Mouse (Mus musculus) small intestine, adult 2 months (tissue): ENCODE results near the gene Dnah1. TPM values are rescaled to one million over a fixed set of nuclear protein-coding genes. Genes with fewer than 3 reads are reported as not detected.

Experiments used
- H3K27ac ChIP-seq: fragments of 200-500 bp; 2 replicates; pipeline ENCODE4 v1.5.1; 2012; ENCODE audit warnings: low read depth, low read length, control low read depth, inconsistent platforms; ENCODE audit not compliant: insufficient read depth
- H3K27me3 ChIP-seq: fragments of 200-500 bp; 2 replicates; pipeline ENCODE4 v1.6.1; 2012; ENCODE audit warnings: mild to moderate bottlenecking, moderate library complexity, low read length, inconsistent platforms; ENCODE audit not compliant: control insufficient read depth, insufficient read depth
- H3K36me3 ChIP-seq: fragments of 200-500 bp; 2 replicates; pipeline ENCODE4 v1.6.1; 2012; ENCODE audit warnings: mild to moderate bottlenecking, low read length, control low read depth, inconsistent platforms; ENCODE audit not compliant: control insufficient read depth, insufficient read depth
- H3K4me1 ChIP-seq: fragments of 200-500 bp; 2 replicates; pipeline ENCODE4 v1.6.1; 2012; ENCODE audit warnings: low read length, inconsistent platforms, mixed read lengths; ENCODE audit not compliant: control insufficient read depth, insufficient read depth, insufficient read length
- H3K4me3 ChIP-seq: fragments of 200-500 bp; 2 replicates; pipeline ENCODE4 v1.5.1; 2012; ENCODE audit warnings: low read depth, mild to moderate bottlenecking, control low read depth, inconsistent platforms, low read length, moderate library complexity
- CTCF ChIP-seq: fragments of 200-500 bp; IDR thresholded peaks from 2 replicates; pipeline ENCODE4 v1.5.1; 2012; ENCODE audit warnings: low read depth, mild to moderate bottlenecking, control low read depth, inconsistent platforms, low read length, moderate library complexity, mixed read lengths; ENCODE audit not compliant: insufficient replicate concordance, insufficient read length; ENCODE audit errors: extremely low read depth
- POLR2A ChIP-seq: fragments of 200-500 bp; IDR thresholded peaks from 2 replicates; pipeline ENCODE4 v1.6.1; 2012; ENCODE audit warnings: low read depth, mild to moderate bottlenecking, control low read depth, inconsistent platforms, low read length, moderate library complexity
- WGBS: fragments of 180-500 bp; shearing (Covaris S2); methylation state at CpG from one replicate; pipeline ENCODE4 v1.1.7; 2018; 5-methylcytosine and 5-hydroxymethylcytosine counted together
- polyA plus RNA-seq: library from polyadenylated mRNA; depleted of rRNA; stranded (reverse); fragments of >200 nt; gene quantifications from 2 replicates; pipeline ENCODE4 v1.2.3, GENCODE M21; 2012

Gene Dnah1
- polyA plus RNA-seq, 1 experiment = 0.08 TPM

DNA sequence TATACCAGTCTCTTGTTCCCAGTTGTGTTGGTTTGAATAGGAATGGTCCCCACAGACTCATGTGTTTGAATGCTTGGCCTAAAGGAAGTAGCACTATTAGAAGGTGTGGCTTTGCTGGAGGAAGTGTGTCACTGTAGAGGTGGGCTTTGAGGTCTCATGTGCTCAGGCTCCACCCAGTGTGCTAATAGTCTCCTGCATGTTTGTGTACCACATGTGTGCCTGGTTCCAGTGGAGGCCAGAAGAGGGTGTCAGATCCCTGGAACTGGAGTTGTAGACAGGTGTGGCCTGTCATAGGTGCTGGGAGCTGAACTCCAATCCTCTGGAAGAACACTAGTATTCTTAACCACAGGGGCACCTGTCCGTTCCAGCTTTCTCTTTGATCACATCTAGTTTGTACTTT, 3.5 kb upstream of the Dnah1 start:
- Histone ChIP-seq H3K4me3 (no peak overlapping the region), H3K27ac (no peak overlapping the region), H3K27me3 (no peaks in the 10 kb centered on the region), H3K4me1 (peaks cover 8% of the 10 kb centered on the region; the same call in 1 of the 2 replicates), H3K36me3 (no peaks in the 10 kb centered on the region)
- 82% methylated on average over 1 of the region's 1 CpGs for WGBS
- TF ChIP-seq POLR2A = no peak
- TF ChIP-seq CTCF = no peak

DNA sequence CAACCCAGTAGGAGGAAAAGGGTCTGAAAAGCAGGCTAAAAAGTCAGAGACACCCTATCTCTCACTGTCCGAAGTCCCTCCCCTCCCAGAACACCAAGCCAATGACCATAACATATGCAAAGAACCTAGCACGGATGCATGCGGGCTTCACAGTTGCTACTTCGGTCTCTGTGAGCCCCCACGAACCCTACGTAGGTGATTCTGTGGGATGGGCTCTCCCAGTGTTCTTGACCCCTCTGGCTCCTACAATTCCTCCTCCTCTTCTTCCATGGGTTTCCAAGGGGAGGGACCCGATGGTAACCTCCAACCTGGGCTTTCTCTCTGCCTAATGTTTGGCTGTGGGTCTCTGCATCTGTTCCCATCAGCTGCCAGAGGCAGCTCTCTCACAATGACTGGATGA, 3.1 kb upstream of the Dnah1 start:
- no peaks in the 10 kb centered on the region for H3K27me3 ChIP-seq
- no peaks in the 10 kb centered on the region for H3K36me3 ChIP-seq
- 77% methylated on average over 7 of the region's 7 CpGs for WGBS
- peaks cover 8% of the 10 kb centered on the region; the same call in 1 of the 2 replicates for H3K4me1 ChIP-seq
- TF ChIP-seq POLR2A (no peak), CTCF (no peak)
- H3K27ac ChIP-seq = no peak overlapping the region
- no peak overlapping the region for H3K4me3 ChIP-seq

DNA sequence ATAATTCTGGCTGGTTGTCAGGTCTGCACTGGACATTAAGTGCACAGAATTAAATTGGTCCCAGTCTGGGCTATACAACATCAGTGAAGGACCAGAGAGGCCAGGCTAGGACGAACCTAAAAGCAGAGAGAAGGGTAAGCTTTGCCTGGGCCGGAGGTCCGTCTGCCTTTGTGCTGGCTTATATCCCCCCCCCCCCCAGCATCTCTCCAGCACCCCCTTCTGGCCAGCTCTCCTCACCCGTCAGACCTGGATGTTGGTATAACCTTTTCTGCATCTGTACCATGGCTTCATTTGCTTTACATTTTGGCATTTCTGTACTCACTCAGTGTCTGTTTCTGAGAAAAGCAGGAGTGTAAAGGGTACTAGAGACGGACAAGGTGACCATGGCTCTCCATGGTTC, 1.9 kb upstream of the Dnah1 start:
- Histone ChIP-seq H3K27me3 (no peaks in the 10 kb centered on the region), H3K36me3 (no peaks in the 10 kb centered on the region), H3K4me1 (peaks cover 5% of the 10 kb centered on the region; the same call in 1 of the 2 replicates), H3K27ac (no peak overlapping the region), H3K4me3 (no peak overlapping the region)
- WGBS = 46% methylated on average over 5 of the region's 5 CpGs
- TF ChIP-seq CTCF = peak; percentile 25; the same call in 1 of the 2 replicates
- TF ChIP-seq POLR2A = no peak

DNA sequence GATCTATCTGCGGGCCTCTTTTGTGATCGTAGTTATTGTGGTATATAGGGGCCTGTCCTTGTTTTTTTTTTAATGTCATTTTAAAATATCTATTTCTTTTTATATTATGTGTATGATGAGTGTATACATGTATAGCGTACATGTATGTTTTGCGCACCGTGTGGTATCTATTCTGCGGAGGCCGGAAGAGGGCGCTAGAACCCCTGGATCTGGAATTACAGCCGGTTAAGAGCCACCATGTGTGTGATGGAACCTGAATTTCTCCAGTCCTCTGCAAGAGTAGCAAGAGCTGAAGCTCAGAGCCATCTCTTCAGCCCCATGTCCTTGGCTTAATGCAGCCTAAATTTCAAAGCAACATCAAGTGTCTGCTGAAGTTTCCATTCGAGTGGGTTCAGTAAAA, 1.2 kb upstream of the Dnah1 start:
- no peak overlapping the region for H3K4me3 ChIP-seq
- TF ChIP-seq CTCF (peak; percentile 37; the same call in 1 of the 2 replicates), POLR2A (no peak)
- no peak overlapping the region for H3K27ac ChIP-seq
- WGBS = 81% methylated on average over 10 of the region's 10 CpGs
- H3K27me3 ChIP-seq = no peaks in the 10 kb centered on the region
- no peaks in the 10 kb centered on the region for H3K36me3 ChIP-seq
- peaks cover 5% of the 10 kb centered on the region; the same call in 1 of the 2 replicates for H3K4me1 ChIP-seq

DNA sequence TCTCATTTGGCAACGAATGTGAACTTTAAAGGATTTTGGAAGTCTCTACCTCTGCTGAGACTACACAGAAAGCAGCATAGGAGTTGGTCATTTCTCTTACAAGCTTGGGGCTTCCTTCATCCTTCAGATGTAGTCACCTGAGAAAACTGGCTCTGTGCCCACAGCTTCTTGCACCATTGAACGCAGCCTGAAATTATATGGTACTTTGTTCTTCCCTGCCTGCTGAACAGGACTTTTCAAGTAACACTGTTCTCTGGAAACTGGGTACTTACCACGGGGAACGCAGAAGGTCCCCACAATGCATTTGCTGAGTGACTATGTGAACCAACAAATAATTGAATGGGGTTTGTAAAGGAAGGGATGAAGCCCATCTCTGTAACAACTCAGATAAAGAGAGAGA, 507 bp downstream of the Dnah1 start:
- no peaks in the 10 kb centered on the region for H3K27me3 ChIP-seq
- no peak overlapping the region for H3K27ac ChIP-seq
- peaks cover 5% of the 10 kb centered on the region; the same call in 1 of the 2 replicates for H3K4me1 ChIP-seq
- TF ChIP-seq CTCF (no peak), POLR2A (no peak)
- no peaks in the 10 kb centered on the region for H3K36me3 ChIP-seq
- 45% methylated on average over 4 of the region's 4 CpGs for WGBS
- no peak overlapping the region for H3K4me3 ChIP-seq

DNA sequence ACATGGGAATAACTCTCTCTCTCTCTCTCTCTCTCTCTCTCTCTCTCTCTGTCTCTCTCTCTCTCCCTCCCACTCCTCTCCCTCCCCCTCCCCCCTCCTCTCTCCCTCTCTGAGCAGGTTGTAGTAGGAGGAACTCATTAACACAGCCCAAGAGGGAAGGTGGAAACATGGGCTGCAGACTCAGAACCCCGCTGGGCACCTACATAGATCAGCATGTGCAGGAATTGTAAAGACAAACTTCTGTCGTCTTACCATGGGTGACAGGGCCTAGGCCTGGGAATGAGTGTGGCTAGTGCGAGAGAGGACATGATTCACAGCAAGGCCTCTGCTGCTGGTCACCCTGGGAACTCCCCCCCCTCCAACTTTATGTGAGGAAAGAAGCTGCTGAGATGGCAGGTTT, 1.5 kb downstream of the Dnah1 start:
- Histone ChIP-seq H3K36me3 (no peaks in the 10 kb centered on the region), H3K27me3 (no peaks in the 10 kb centered on the region)
- 84% methylated on average over 3 of the region's 3 CpGs for WGBS

DNA sequence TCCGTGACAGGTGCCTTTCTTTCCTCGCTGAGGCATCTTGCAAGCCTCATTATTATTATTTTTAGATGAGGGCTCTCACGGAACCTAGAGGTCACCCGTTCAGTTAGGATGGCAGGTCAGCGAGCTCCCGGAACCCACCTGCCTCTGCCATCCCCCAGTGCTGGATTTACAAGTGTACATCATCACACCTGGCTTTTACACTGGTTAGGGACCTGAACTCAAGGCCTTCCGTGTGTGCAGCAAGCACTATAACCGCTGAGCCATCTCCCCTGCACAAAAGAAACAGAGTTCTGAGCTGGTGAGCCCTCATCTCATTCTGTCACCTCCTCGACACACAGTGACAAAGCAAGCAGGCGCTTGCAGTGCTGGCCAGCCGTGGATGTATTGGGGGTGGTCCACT, 2.5 kb downstream of the Dnah1 start:
- no peaks in the 10 kb centered on the region for H3K36me3 ChIP-seq
- no peak overlapping the region for H3K4me3 ChIP-seq
- H3K27ac ChIP-seq = no peak overlapping the region
- no peak for TF ChIP-seq POLR2A
- no peak for TF ChIP-seq CTCF
- H3K4me1 ChIP-seq = peaks cover 5% of the 10 kb centered on the region; the same call in 1 of the 2 replicates
- H3K27me3 ChIP-seq = no peaks in the 10 kb centered on the region
- WGBS = 87% methylated on average over 11 of the region's 11 CpGs

More for the DNA sequence above, 1.5 kb downstream of the Dnah1 start:
- TF ChIP-seq CTCF (no peak), POLR2A (no peak)
- Histone ChIP-seq H3K27ac (no peak overlapping the region), H3K4me3 (no peak overlapping the region), H3K4me1 (peaks cover 5% of the 10 kb centered on the region; the same call in 1 of the 2 replicates)
